Mouse (Mus musculus) heart, adult 2 months (tissue): ENCODE data around the gene Olfr191. TPM values are rescaled to one million over a fixed set of nuclear protein-coding genes. Genes with fewer than 3 reads are reported as not detected.
"Not testable (repeated sequence)": the region's sequence is repeated elsewhere in the genome, so short reads cannot be mapped to it uniquely, and the experiment has no call there.

ENCODE experiments used
- DNase-seq, 2 experiments: peaks; one replicate each; pipeline ENCODE4 v3.0.0; 2021
- H3K27ac ChIP-seq: fragments of 200-600 bp; 2 replicates; pipeline ENCODE4 v1.8.1; 2022
- H3K27me3 ChIP-seq: fragments of 200-500 bp; 2 replicates; pipeline ENCODE4 v1.6.1; 2012; ENCODE audit warnings: mild to moderate bottlenecking, low read length, inconsistent platforms, mixed read lengths; ENCODE audit not compliant: control insufficient read depth, insufficient read depth
- H3K36me3 ChIP-seq: fragments of 200-500 bp; 2 replicates; pipeline ENCODE4 v1.6.1; 2012; ENCODE audit warnings: low read length, inconsistent platforms; ENCODE audit not compliant: control insufficient read depth, insufficient read depth
- H3K4me1 ChIP-seq: fragments of 200-500 bp; 2 replicates; pipeline ENCODE4 v1.6.1; 2011; ENCODE audit warnings: low read length; ENCODE audit not compliant: control insufficient read depth, insufficient read depth
- H3K4me3 ChIP-seq: fragments of 200-600 bp; 2 replicates; pipeline ENCODE4 v1.8.1; 2022
- H3K79me2 ChIP-seq: fragments of 200-500 bp; replicated peaks from 2 replicates; pipeline ENCODE4 v1.6.1; 2012; ENCODE audit warnings: mild to moderate bottlenecking, inconsistent platforms, low read length, moderate library complexity, mixed read lengths; ENCODE audit not compliant: control insufficient read depth, insufficient read depth
- H3K9ac ChIP-seq: fragments of 200-500 bp; 2 replicates; pipeline ENCODE4 v1.6.1; 2012; ENCODE audit warnings: low read depth, mild to moderate bottlenecking, control low read depth, inconsistent platforms, low read length, mixed read lengths
- CTCF ChIP-seq: fragments of 200-600 bp; IDR thresholded peaks from 2 replicates; pipeline ENCODE4 v1.8.1; 2022; ENCODE audit warnings: antibody characterized with exemption, mild to moderate bottlenecking, moderate library complexity
- EP300 ChIP-seq: fragments of 200-500 bp; IDR thresholded peaks from 2 replicates; pipeline ENCODE4 v1.6.1; 2011; ENCODE audit warnings: low read depth, low read length, control low read depth; ENCODE audit not compliant: insufficient read depth
- POLR2A ChIP-seq: fragments of 200-500 bp; IDR thresholded peaks from 2 replicates; pipeline ENCODE4 v1.6.1; 2011; ENCODE audit warnings: mild to moderate bottlenecking, low read depth, low read length, control low read depth; ENCODE audit not compliant: insufficient read depth
- WGBS: fragments of 180-500 bp; shearing (Covaris S2); methylation state at CpG from one replicate; pipeline ENCODE4 v1.1.7; 2018; 5-methylcytosine and 5-hydroxymethylcytosine counted together
- intact Hi-C: fragments of 180-260 bp; cut with DNase I; formaldehyde crosslinking; loops from one replicate; pipeline ENCODE4 v1.15.1; 2025
- polyA plus RNA-seq: library from polyadenylated mRNA; depleted of rRNA; stranded (reverse); fragments of >200 nt; gene quantifications from 2 replicates; pipeline ENCODE4 v1.2.3, GENCODE M21; 2012
- total RNA-seq, 2 experiments: library from RNA; stranded (reverse); gene quantifications; 2 replicates each; pipeline ENCODE4 v1.2.3; 2021

The Olfr191 gene
- total and polyA plus RNA-seq, 3 experiments: not detected

- Histone ChIP-seq H3K4me1 (no peaks in the 10 kb centered on the region), H3K9ac (no peak within 1 kb of the TSS), H3K27ac (no peak within 1 kb of the TSS), H3K79me2 (no peaks in the 10 kb centered on the region), H3K27me3 (no peaks in the 10 kb centered on the region), H3K36me3 (no peaks in the 10 kb centered on the region), H3K4me3 (no peak within 1 kb of the TSS)
- intact Hi-C loops: no loop called here
- 79% methylated on average over 5 of the region's 5 CpGs for WGBS
- no peak for TF ChIP-seq POLR2A
- TF ChIP-seq CTCF: no peak
- TF ChIP-seq EP300: no peak
- DNase-seq: no peak
These were observed 11.7 kb downstream of the Olfr191 start, which contains the start of gene Olfr190 for GRCm38 (mm10) chr16:59077905-59078304. Gene Olfr190 (minus strand): TSS chr16:59078005.

GRCm38 (mm10) chr16:59073520-59073919, 16.1 kb downstream of the Olfr191 start:
- Histone ChIP-seq H3K27ac (no peak overlapping the region), H3K4me1 (no peaks in the 10 kb centered on the region), H3K79me2 (no peaks in the 10 kb centered on the region), H3K27me3 (no peaks in the 10 kb centered on the region), H3K4me3 (no peak overlapping the region), H3K36me3 (no peaks in the 10 kb centered on the region), H3K9ac (no peak overlapping the region)
- TF ChIP-seq CTCF (no peak), POLR2A (no peak), EP300 (no peak)
- DNase-seq: no peak
- intact Hi-C loops: no loop called here
- WGBS: 73% methylated on average over 1 of the region's 1 CpGs

GRCm38 (mm10) chr16:59071755-59072154, 17.9 kb downstream of the Olfr191 start:
- no peak overlapping the region for H3K4me3 ChIP-seq
- no peak for DNase-seq
- intact Hi-C loops: no loop called here
- no peaks in the 10 kb centered on the region for H3K36me3 ChIP-seq
- H3K79me2 ChIP-seq: no peaks in the 10 kb centered on the region
- H3K9ac ChIP-seq: no peak overlapping the region
- no peak overlapping the region for H3K27ac ChIP-seq
- TF ChIP-seq EP300 (no peak), CTCF (no peak), POLR2A (no peak)
- no peaks in the 10 kb centered on the region for H3K27me3 ChIP-seq
- H3K4me1 ChIP-seq: no peaks in the 10 kb centered on the region

GRCm38 (mm10) chr16:59062411-59062810, 27.2 kb downstream of the Olfr191 start:
- H3K27me3 ChIP-seq, H3K79me2 ChIP-seq, H3K27ac ChIP-seq, H3K36me3 ChIP-seq, intact Hi-C loops, DNase-seq, H3K4me1 ChIP-seq, H3K9ac ChIP-seq, H3K4me3 ChIP-seq: not testable (repeated sequence)
- 25% methylated on average over 3 of the region's 3 CpGs for WGBS

GRCm38 (mm10) chr16:59049286-59049685, 40.3 kb downstream of the Olfr191 start:
- H3K36me3 ChIP-seq, H3K4me3 ChIP-seq, intact Hi-C loops, H3K4me1 ChIP-seq, H3K79me2 ChIP-seq, DNase-seq, H3K27me3 ChIP-seq, H3K27ac ChIP-seq, H3K9ac ChIP-seq: not testable (repeated sequence)
- 93% methylated on average over 2 of the region's 2 CpGs for WGBS

GRCm38 (mm10) chr16:59048860-59049259, 40.8 kb downstream of the Olfr191 start:
- Histone ChIP-seq H3K9ac (no peak overlapping the region), H3K36me3 (no peaks in the 10 kb centered on the region), H3K4me3 (no peak overlapping the region), H3K4me1 (no peaks in the 10 kb centered on the region), H3K27me3 (no peaks in the 10 kb centered on the region), H3K27ac (no peak overlapping the region), H3K79me2 (no peaks in the 10 kb centered on the region)
- intact Hi-C loops: no loop called here
- DNase-seq: no peak
- no peak for TF ChIP-seq EP300
- TF ChIP-seq POLR2A: no peak
- TF ChIP-seq CTCF: no peak
- 67% methylated on average over 1 of the region's 1 CpGs for WGBS

GRCm38 (mm10) chr16:59047579-59047978, 42.0 kb downstream of the Olfr191 start:
- Histone ChIP-seq H3K9ac (no peak overlapping the region), H3K36me3 (no peaks in the 10 kb centered on the region), H3K27ac (no peak overlapping the region), H3K27me3 (no peaks in the 10 kb centered on the region), H3K4me3 (no peak overlapping the region), H3K4me1 (no peaks in the 10 kb centered on the region), H3K79me2 (no peaks in the 10 kb centered on the region)
- no peak for DNase-seq
- 37% methylated on average over 4 of the region's 4 CpGs for WGBS
- intact Hi-C loops: no loop called here
- no peak for TF ChIP-seq CTCF
- no peak for TF ChIP-seq EP300
- TF ChIP-seq POLR2A: no peak
